Mouse (Mus musculus) gastrocnemius, postnatal 14 days (tissue): Measurements from ENCODE around the gene Dlg2. TPM values are rescaled to one million over a fixed set of nuclear protein-coding genes. Genes with fewer than 3 reads are reported as not detected.

Source experiments
- DNase-seq: peaks from one replicate; pipeline ENCODE4 v3.0.0; 2021; ENCODE audit warnings: mixed read lengths
- intact Hi-C: fragments of 180-260 bp; cut with DNase I; formaldehyde crosslinking; loops from one replicate; pipeline ENCODE4 v1.15.1; 2025; ENCODE audit warnings: low total_unique reads
- total RNA-seq, 2 experiments: library from RNA; stranded (reverse); gene quantifications; 2 replicates each; pipeline ENCODE4 v1.2.3; 2021

Gene Dlg2
- total RNA-seq, 2 experiments from 2014 or later = 0.51 to 0.69 TPM

- intact Hi-C loops = no loop called here
- no peak for DNase-seq
Observed at GRCm38 (mm10) chr7:91493234-91493633, 1016.8 kb downstream of the Dlg2 start.

- intact Hi-C loops = no loop called here
Observed at GRCm38 (mm10) chr7:91495526-91495925, 1019.1 kb downstream of the Dlg2 start.

GRCm38 (mm10) chr7:91511119-91511518 lies 1034.6 kb downstream of the Dlg2 start:
- intact Hi-C loops = no loop called here
- DNase-seq = no peak

More at GRCm38 (mm10) chr7:91495526-91495925, 1019.1 kb downstream of the Dlg2 start:
- DNase-seq = no peak

- intact Hi-C loops = no loop called here
- no peak for DNase-seq
Observed at GRCm38 (mm10) chr7:91514445-91514844, 1038.0 kb downstream of the Dlg2 start.

- intact Hi-C loops = no loop called here
- DNase-seq = no peak
Observed at GRCm38 (mm10) chr7:91516225-91516624, 1039.8 kb downstream of the Dlg2 start.

- no peak for DNase-seq
- intact Hi-C loops = no loop called here
Observed at GRCm38 (mm10) chr7:91525859-91526258, 1049.4 kb downstream of the Dlg2 start.

- no peak for DNase-seq
Observed at GRCm38 (mm10) chr7:91542597-91543285, 1066.3 kb downstream of the Dlg2 start.

GRCm38 (mm10) chr7:91543286-91543650 lies 1066.8 kb downstream of the Dlg2 start:
- intact Hi-C loops = no loop called here
- no peak for DNase-seq

More at GRCm38 (mm10) chr7:91542597-91543285, 1066.3 kb downstream of the Dlg2 start:
- intact Hi-C loops = no loop called here

GRCm38 (mm10) chr7:91544600-91544999 lies 1068.1 kb downstream of the Dlg2 start:
- DNase-seq = no peak
- intact Hi-C loops = no loop called here

- DNase-seq = no peak
- intact Hi-C loops = no loop called here
Observed at GRCm38 (mm10) chr7:91548796-91549195, 1072.3 kb downstream of the Dlg2 start.

- intact Hi-C loops = no loop called here
- no peak for DNase-seq
Observed at GRCm38 (mm10) chr7:91557582-91557981, 1081.1 kb downstream of the Dlg2 start.

GRCm38 (mm10) chr7:91567423-91567822 lies 1091.0 kb downstream of the Dlg2 start:
- intact Hi-C loops = no loop called here
- DNase-seq = no peak

GRCm38 (mm10) chr7:91570969-91571368 lies 1094.5 kb downstream of the Dlg2 start:
- DNase-seq = no peak
- intact Hi-C loops = no loop called here

GRCm38 (mm10) chr7:91572666-91573065 lies 1096.2 kb downstream of the Dlg2 start:
- intact Hi-C loops = no loop called here
- no peak for DNase-seq

GRCm38 (mm10) chr7:91573321-91573720 lies 1096.8 kb downstream of the Dlg2 start:
- DNase-seq = no peak
- intact Hi-C loops = no loop called here

GRCm38 (mm10) chr7:91576216-91576615 lies 1099.7 kb downstream of the Dlg2 start:
- no peak for DNase-seq
- intact Hi-C loops = no loop called here

GRCm38 (mm10) chr7:91582203-91582602 lies 1105.7 kb downstream of the Dlg2 start:
- DNase-seq = no peak
- intact Hi-C loops = no loop called here

- DNase-seq = no peak
- intact Hi-C loops = no loop called here
Observed at GRCm38 (mm10) chr7:91583566-91583965, 1107.1 kb downstream of the Dlg2 start.

GRCm38 (mm10) chr7:91591261-91592170 lies 1115.0 kb downstream of the Dlg2 start:
- DNase-seq = no peak
- intact Hi-C loops = no loop called here

GRCm38 (mm10) chr7:91598549-91598948 lies 1122.1 kb downstream of the Dlg2 start:
- intact Hi-C loops = no loop called here
- no peak for DNase-seq

GRCm38 (mm10) chr7:91601307-91601706 lies 1124.8 kb downstream of the Dlg2 start:
- no peak for DNase-seq
- intact Hi-C loops = no loop called here
